Mouse (Mus musculus) stomach, postnatal 0 days (tissue): ENCODE measurements around the gene Dpp4. TPM values are rescaled to one million over a fixed set of nuclear protein-coding genes. Genes with fewer than 3 reads are reported as not detected.
A peak's percentile ranks its signal among the peaks of the same experiment; 100 is the strongest.

Experiments
- ATAC-seq: fragments of 200-750 bp; cut with Nextera tagmentation; 2 replicates; pipeline ENCODE4 v1.8.0; 2017; ENCODE audit not compliant: low FRiP score, low TSS enrichment
- DNase-seq: peaks from one replicate; pipeline ENCODE4 v3.0.0-alpha.2; 2016; ENCODE audit warnings: low spot score
- H3K27ac ChIP-seq: fragments of 300-500 bp; sonication (generic); replicated peaks from 2 replicates; pipeline ENCODE4 v1.5.1; 2014; ENCODE audit warnings: mild to moderate bottlenecking, control low read depth
- H3K27me3 ChIP-seq: fragments of 300-500 bp; sonication (generic); 2 replicates; pipeline ENCODE4 v1.6.1; 2014; ENCODE audit warnings: low read length; ENCODE audit not compliant: control insufficient read depth, insufficient read depth
- H3K36me3 ChIP-seq: fragments of 300-500 bp; sonication (generic); 2 replicates; pipeline ENCODE4 v1.6.1; 2014; ENCODE audit warnings: low read length, mixed read lengths; ENCODE audit not compliant: control insufficient read depth, insufficient read depth
- H3K4me1 ChIP-seq: fragments of 300-500 bp; sonication (generic); replicated peaks from 2 replicates; pipeline ENCODE4 v1.6.1; 2014; ENCODE audit warnings: antibody characterized with exemption; ENCODE audit not compliant: control insufficient read depth, insufficient read depth
- H3K4me2 ChIP-seq: fragments of 300-500 bp; sonication (generic); replicated peaks from 2 replicates; pipeline ENCODE4 v1.6.1; 2014; ENCODE audit warnings: low read depth, mild to moderate bottlenecking, control low read depth, moderate library complexity
- H3K4me3 ChIP-seq: fragments of 300-500 bp; sonication (generic); 2 replicates; pipeline ENCODE4 v1.5.1; 2014; ENCODE audit warnings: low read depth, low read length, control low read depth
- H3K9ac ChIP-seq: fragments of 300-500 bp; sonication (generic); 2 replicates; pipeline ENCODE4 v1.6.1; 2014; ENCODE audit warnings: mild to moderate bottlenecking, low read length, control low read depth, mixed read lengths
- H3K9me3 ChIP-seq: fragments of 300-500 bp; sonication (generic); 2 replicates; pipeline ENCODE4 v1.6.1; 2016; ENCODE audit warnings: low read length; ENCODE audit not compliant: control insufficient read depth
- CTCF ChIP-seq: IDR thresholded peaks from 2 replicates; pipeline ENCODE4 v1.5.1; 2016; ENCODE audit warnings: antibody characterized with exemption, low read depth, mild to moderate bottlenecking, moderate library complexity
- EP300 ChIP-seq: optimal IDR thresholded peaks from 2 replicates; pipeline ENCODE3; 2016; ENCODE audit warnings: antibody characterized with exemption
- WGBS: fragments of 180-500 bp; shearing (Covaris S2); extraction: QIAGEN DNeasy Blood & Tissue Kit; methylation state at CpG from one replicate; pipeline ENCODE4 v1.1.7; 2014; 5-methylcytosine and 5-hydroxymethylcytosine counted together
- polyA plus RNA-seq: library from polyadenylated mRNA; unstranded; fragments of >200 nt; fragmentation: Nextera tagmentation; extraction: Ambion mirVana; gene quantifications from 2 replicates; pipeline ENCODE4 v1.2.1, GENCODE M21; 2015

The Dpp4 gene
- polyA plus RNA-seq, 1 experiment from 2014 or later = 4.8 TPM

DNA sequence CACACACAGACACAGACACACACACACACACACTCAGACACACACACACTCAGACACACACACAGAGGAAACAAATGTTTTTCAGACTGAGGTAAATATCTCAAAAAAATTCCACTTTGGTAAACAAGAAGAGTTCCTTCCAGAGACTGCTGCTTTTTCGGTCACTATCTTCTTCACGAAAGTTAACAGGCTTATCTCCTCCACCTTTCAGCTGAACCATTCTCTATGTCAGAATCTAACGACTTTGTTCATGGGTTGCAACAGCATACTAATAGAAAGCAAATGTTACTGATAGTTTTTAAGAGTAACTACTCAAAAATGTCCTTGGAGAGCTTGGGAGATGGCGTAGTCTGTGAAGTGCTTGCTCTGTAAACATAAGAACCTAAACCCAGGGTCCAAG, 124.5 kb downstream of the Dpp4 start:
- H3K9me3 ChIP-seq = no peaks in the 10 kb centered on the region
- H3K9ac ChIP-seq = no peak overlapping the region
- no peak overlapping the region for H3K4me3 ChIP-seq
- no peak overlapping the region for H3K27ac ChIP-seq
- DNase-seq = no peak
- no peak for ATAC-seq
- H3K36me3 ChIP-seq = no peaks in the 10 kb centered on the region
- H3K27me3 ChIP-seq = no peaks in the 10 kb centered on the region
- no peaks in the 10 kb centered on the region for H3K4me1 ChIP-seq
- H3K4me2 ChIP-seq = no peak overlapping the region
- TF ChIP-seq EP300 = no peak
- WGBS = 52% methylated on average over 4 of the region's 4 CpGs

DNA sequence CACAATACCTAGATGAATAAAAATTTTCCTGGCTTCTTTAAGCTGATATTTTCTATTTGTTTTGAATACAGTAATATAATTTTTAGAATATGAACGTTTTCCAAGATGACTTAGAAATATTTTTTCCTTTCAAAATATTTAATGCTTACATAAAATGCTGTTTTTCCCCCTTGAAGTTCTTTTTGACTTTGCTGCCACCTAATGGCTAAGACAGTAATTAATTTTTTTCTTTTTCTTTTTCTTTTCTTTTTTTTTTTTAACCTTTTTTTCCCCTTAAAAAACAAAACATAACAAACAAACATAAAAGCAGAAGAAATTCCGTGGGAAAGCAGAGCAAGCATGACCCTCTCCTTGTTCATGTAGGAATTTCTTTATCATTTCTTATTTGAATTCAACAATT, 126.2 kb downstream of the Dpp4 start:
- WGBS = 1% methylated on average over 2 of the region's 2 CpGs

DNA sequence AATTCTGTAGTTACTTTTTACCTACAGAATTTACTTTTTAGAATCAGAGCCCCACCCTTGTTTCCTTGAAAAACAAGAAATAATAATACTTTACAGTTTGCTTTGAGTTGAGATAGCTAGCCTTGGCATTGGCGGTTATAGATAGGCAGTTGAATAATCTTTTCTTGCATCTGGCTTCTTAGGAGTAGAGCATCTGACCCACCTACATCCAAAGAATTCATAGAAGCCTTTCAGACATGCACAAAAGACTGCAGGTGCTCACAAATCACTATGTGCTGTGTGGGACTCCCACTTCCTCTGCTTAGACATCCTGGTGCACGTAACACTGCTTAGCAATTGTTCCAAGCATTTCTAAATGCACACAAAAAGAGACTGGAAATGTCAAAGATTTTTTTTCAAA, 127.0 kb downstream of the Dpp4 start:
- no peak overlapping the region for H3K4me2 ChIP-seq
- no peak overlapping the region for H3K4me3 ChIP-seq
- H3K9me3 ChIP-seq = no peaks in the 10 kb centered on the region
- H3K4me1 ChIP-seq = no peaks in the 10 kb centered on the region
- H3K36me3 ChIP-seq = no peaks in the 10 kb centered on the region
- no peak for ATAC-seq
- no peak overlapping the region for H3K9ac ChIP-seq
- no peak for DNase-seq
- no peak overlapping the region for H3K27ac ChIP-seq
- 69% methylated on average over 2 of the region's 2 CpGs for WGBS
- TF ChIP-seq EP300 (no peak), CTCF (no peak)
- no peaks in the 10 kb centered on the region for H3K27me3 ChIP-seq

More for the DNA sequence above, 126.2 kb downstream of the Dpp4 start:
- Histone ChIP-seq H3K4me1 (no peaks in the 10 kb centered on the region), H3K9me3 (no peaks in the 10 kb centered on the region), H3K36me3 (no peaks in the 10 kb centered on the region), H3K27me3 (no peaks in the 10 kb centered on the region), H3K4me3 (no peak overlapping the region), H3K9ac (no peak overlapping the region), H3K4me2 (no peak overlapping the region), H3K27ac (no peak overlapping the region)
- TF ChIP-seq CTCF = peak; percentile 62
- TF ChIP-seq EP300 = no peak
- no peak for ATAC-seq
- DNase-seq = no peak

Other genes starting within 250 kb of the Dpp4 start
- gene Gcg, start 71.4 kb upstream of the Dpp4 start, polyA plus RNA-seq = 11.8 and 12.5 TPM in 2 replicates
- 2.3 and 4.0 TPM in 2 replicates for gene Fap, start 161.8 kb upstream of the Dpp4 start, polyA plus RNA-seq
- gene Ifih1, start 234.0 kb upstream of the Dpp4 start, polyA plus RNA-seq = 4.3 and 4.9 TPM in 2 replicates